Mouse (Mus musculus): ENCODE data around the gene Fnd3c2.

DNA sequence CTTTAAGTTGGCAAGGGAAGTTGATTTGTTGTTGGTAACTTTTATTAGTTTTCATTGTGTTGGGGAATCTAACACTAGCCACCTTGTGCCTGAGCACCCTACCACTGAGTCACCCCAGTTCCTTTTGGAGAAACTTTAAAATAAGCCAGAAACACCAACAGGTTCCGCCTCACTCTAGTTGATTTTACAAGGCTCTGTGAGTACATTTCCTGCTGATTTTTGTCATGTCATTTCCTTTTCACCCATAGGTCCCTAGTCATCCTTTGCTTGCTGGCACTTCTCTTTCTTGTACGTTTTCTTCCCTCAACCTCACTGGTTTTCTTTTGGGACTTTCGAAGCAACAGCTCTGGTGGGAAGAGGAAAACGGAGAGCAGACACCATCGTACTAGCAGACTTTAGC lies 65.8 kb downstream of the Fnd3c2 start:
- TF ChIP-seq CTCF (IDR thresholded peaks at IDR 0.05; ENCODE audit: extremely low read depth, insufficient read depth, insufficient read length, insufficient replicate concordance) = no peak
- no peak for TF ChIP-seq POLR2A (IDR thresholded peaks at IDR 0.05; ENCODE audit: low read depth, low read length)
